Mouse (Mus musculus) layer of hippocampus, postnatal 36 days (tissue): ENCODE measurements at regions not wholly inside any gene's neighbourhood (a gene's known extent, or its start where the extent isn't known, plus 50 kb on each side); places are given as distances from the start of the nearest gene placed in this dataset.
A peak's percentile ranks its signal among the peaks of the same experiment; 100 is the strongest.

Experiments used
- DNase-seq, 2 experiments: peaks; one replicate each; pipeline ENCODE4 v3.0.0; 2022

DNA sequence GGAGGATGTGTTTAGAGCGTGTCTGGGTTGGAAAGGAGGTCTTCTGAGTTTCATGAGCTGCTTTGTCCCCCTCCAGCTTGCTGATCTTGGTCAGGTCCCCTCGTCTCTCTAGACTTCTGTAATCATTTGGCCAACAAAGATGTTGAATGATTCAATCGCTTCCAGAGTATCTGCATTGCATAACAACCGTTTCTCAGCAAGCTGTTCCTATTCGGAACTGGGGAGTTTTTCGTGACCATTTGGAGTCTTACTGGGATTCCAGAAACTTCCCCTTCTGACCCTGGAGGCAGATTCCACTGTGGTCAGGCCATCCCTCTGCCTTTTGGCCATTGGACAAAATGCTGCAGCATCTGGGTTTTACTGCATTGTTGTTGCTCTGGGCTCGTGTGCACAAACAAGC is 93.4 kb upstream of the Cops8 start:
- peak; percentile 14 to 15 for DNase-seq

GRCm38 (mm10) chr1:90513442-90514070 is 89.2 kb upstream of the Cops8 start:
- DNase-seq = no peak

GRCm38 (mm10) chr1:90514176-90514575 is 88.6 kb upstream of the Cops8 start:
- no peak for DNase-seq

GRCm38 (mm10) chr1:90518584-90519265 is 84.1 kb upstream of the Cops8 start:
- no peak for DNase-seq

DNA sequence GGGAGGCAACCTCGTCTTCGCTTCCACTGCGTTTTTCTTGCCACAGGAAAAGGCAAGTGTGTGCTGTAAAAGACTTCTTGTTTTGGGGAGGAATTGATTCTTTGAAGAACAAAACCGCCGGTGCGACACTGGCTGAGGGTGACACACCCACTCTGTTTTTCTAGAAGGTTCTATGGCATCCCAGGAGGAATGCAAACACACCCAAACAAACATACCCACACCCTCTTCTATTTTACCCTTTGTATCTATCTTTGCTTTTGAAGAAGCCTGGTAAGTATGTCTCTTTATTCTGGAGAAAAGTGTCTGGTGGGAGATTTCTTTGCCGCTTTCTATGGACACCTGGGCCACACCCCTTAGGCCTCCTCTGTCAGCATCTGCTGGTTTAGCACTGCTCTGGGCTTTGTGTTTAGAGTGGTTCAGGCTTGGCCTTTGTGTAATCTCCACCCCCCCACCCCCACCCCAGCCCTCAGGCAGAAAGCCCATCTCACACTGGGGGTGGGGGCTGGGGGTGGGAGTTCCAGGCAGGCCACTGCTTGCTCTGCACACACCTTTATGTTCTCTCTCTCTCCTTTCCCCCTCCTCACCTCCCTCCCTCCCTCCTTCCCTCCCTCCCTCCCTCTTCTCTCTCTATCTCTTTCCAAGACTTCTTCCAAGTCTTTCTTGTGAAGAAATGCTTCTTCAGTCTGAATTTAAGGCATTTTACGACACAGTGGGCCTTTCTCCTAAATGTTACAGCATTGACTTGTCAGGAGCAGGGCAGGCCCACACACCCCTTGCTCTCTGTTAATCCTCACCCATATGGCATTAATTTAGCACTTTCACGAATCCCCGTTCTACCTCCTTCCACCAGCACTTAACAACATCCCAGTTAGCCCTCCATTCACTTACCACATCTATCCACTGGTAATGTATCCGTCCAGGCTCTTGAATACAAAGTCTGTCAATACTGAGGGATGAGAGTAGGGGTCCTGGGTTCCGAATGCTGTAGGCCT is 83.2 kb upstream of the Cops8 start:
- DNase-seq = no peak

DNA sequence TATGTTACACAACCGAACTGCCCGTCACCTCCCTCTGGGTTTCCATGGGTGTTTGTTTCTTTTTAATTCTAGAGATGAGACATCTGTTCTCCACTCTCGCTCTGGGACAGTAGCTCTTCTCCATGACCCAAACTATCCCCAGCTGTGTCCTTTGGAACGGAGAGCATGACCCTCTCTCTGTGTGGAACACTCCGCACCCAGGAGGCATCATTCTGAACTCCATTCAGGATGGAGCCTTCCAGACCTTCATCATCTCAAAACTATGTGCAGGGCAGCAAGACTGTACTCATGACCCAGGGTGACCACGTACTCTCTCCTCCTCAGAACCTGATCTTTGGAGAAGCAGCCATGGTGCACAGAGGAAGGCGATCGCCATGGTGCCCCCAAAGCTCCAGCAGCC is 80.5 kb upstream of the Cops8 start:
- DNase-seq = no peak

GRCm38 (mm10) chr1:90524641-90525220 is 78.0 kb upstream of the Cops8 start:
- no peak for DNase-seq

DNA sequence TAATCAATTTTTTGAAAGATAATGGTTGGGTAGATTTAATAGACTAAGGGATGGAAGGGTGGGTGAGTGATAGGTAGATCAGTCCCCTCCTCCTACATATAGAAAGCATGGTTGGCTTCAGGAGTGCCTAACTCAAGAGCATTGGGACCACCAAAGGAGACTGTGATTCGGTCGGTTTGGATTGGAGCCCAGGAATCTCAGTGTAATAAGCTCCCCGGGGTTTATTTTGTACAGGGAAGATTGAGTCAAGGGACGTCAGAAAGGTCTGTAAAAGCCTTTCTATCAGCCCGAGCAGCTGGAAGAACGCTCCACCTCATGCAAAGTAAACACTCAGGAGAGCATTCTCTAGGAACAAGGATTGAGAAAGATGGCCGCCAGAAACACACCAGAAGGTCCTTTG is 76.5 kb upstream of the Cops8 start:
- no peak for DNase-seq

GRCm38 (mm10) chr1:90527947-90528717 is 74.6 kb upstream of the Cops8 start:
- no peak for DNase-seq

DNA sequence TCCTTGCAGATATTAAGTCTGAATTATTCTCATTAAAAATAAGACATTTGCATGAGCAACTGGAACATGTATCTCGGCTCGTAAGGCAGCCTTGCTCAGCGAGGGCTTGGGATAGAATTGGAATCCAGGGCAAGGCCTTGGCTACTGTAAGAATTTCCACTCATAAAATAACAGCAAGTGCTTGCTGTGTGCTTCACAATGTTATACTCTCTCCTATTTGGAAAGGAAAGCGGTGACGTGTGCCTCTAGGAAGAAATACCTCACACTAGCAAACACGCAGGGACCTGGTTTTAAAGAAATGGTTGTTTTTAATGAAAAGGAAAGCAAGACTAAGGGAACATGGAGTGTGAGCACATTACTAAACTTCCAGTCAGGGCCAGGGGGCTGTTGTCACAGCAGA is 69.3 kb upstream of the Cops8 start:
- no peak for DNase-seq

DNA sequence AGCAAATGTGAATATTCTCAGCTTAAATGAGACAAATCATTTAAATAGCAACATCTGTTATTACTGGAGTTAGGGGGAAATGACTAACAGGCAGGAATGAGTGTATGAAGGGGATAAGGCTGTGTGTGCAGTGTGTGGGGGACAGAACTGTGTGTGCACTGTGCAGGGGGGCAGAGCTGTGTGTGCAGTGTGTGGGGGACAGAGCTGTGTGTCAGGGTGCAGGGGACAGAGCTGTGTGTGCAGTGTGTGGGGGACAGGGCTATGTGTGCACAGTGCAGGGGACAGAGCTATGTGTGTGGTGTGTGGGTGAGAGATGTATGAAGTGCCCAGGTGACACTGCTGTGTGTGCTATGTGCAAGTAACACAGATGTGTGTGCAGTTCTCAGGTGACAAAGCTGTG is 66.7 kb upstream of the Cops8 start:
- DNase-seq = no peak

- DNase-seq = no peak
Observed at GRCm38 (mm10) chr1:90543801-90544795, 58.7 kb upstream of the Cops8 start.

DNA sequence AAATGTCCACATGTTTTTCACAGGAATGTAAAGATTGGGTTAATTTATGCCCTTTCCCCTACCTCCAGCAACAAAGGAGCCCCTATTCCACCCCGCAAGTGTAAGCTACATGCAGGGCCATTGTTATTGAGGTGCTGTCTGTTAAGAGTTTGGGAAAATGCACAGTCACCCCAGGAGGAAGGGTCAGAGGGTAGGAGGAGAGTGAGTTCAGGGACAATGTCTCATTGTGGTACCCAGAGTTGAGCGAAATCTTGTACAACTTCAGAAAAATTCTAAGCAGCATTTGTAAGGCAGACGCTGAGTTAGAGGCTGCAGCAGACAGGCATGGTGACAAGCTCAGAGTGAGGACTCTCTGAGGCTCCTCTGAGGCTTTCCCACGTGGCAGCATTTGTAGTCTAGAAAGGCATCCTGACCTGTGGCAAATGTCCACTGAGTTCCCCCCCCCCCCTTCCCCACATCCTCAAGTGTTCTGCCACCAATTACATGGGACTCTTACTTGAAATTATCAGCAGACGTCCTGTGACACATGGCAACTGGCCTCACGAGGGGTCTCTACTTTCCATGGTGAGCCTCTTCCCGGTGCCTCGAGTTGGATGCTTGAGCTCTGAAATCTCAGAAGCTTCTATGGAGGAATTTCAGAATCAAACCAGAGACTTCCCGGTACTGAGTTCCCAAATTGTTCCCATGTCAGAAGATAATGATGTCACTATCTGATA is 57.8 kb upstream of the Cops8 start:
- DNase-seq = no peak

- DNase-seq = no peak
Observed at GRCm38 (mm10) chr1:90552644-90553043, 50.1 kb upstream of the Cops8 start.
